Mouse (Mus musculus): ENCODE data around the gene Pabpn1l. TPM values are rescaled to one million over a fixed set of nuclear protein-coding genes. Genes with fewer than 3 reads are reported as not detected.

The Pabpn1l gene
- polyA plus RNA-seq, 1 experiment from 2014 or later, result not detected

GRCm38 (mm10) chr8:122630696-122631095, 8.2 kb upstream of the Pabpn1l start:
- 0 out of 2 replicates have a peak overlapping the region, but pooled peaks have one; percentile 8 for H3K9ac ChIP-seq (replicated peaks)
- H3K4me1 ChIP-seq, result no peaks in the 10 kb centered on the region
- H3K4me3 ChIP-seq, result no peak overlapping the region
- H3K36me3 ChIP-seq, result peaks cover 41% of the 10 kb centered on the region
- no peak overlapping the region for H3K4me2 ChIP-seq (replicated peaks)
- H3K27ac ChIP-seq (replicated peaks), result no peak overlapping the region
- WGBS, result 64% methylated on average over 22 of the region's 22 CpGs
- ATAC-seq (replicated peaks), result no peak
- no peaks in the 10 kb centered on the region for H3K9me3 ChIP-seq
- no peaks in the 10 kb centered on the region for H3K27me3 ChIP-seq

GRCm38 (mm10) chr8:122629388-122629787, 6.8 kb upstream of the Pabpn1l start:
- Histone ChIP-seq H3K4me2 (replicated peaks) (no peak overlapping the region), H3K36me3 (peaks cover 28% of the 10 kb centered on the region), H3K4me3 (no peak overlapping the region), H3K9ac (replicated peaks) (no peak overlapping the region), H3K27me3 (no peaks in the 10 kb centered on the region), H3K4me1 (no peaks in the 10 kb centered on the region), H3K27ac (replicated peaks) (no peak overlapping the region), H3K9me3 (no peaks in the 10 kb centered on the region)
- ATAC-seq (replicated peaks), result no peak
- WGBS, result 17% methylated on average over 10 of the region's 10 CpGs

- Histone ChIP-seq H3K9me3 (no peaks in the 10 kb centered on the region), H3K36me3 (peaks cover 10% of the 10 kb centered on the region; the same call in 1 of the 2 replicates), H3K4me2 (replicated peaks) (no peak overlapping the region), H3K4me1 (no peaks in the 10 kb centered on the region), H3K4me3 (no peak overlapping the region), H3K9ac (replicated peaks) (no peak overlapping the region), H3K27ac (replicated peaks) (no peak overlapping the region), H3K27me3 (no peaks in the 10 kb centered on the region)
- ATAC-seq (replicated peaks), result no peak
- WGBS, result 84% methylated on average over 2 of the region's 2 CpGs
Measured at GRCm38 (mm10) chr8:122626896-122627295, 4.4 kb upstream of the Pabpn1l start.

GRCm38 (mm10) chr8:122625811-122626210, 3.3 kb upstream of the Pabpn1l start:
- Histone ChIP-seq H3K9ac (replicated peaks) (no peak overlapping the region), H3K36me3 (peaks cover 9% of the 10 kb centered on the region; the same call in 1 of the 2 replicates), H3K27me3 (no peaks in the 10 kb centered on the region), H3K9me3 (no peaks in the 10 kb centered on the region), H3K27ac (replicated peaks) (no peak overlapping the region), H3K4me1 (no peaks in the 10 kb centered on the region), H3K4me2 (replicated peaks) (no peak overlapping the region), H3K4me3 (no peak overlapping the region)
- ATAC-seq (replicated peaks), result no peak
- 85% methylated on average over 9 of the region's 9 CpGs for WGBS

GRCm38 (mm10) chr8:122624653-122625052, 2.1 kb upstream of the Pabpn1l start:
- H3K4me1 ChIP-seq, result no peaks in the 10 kb centered on the region
- ATAC-seq (replicated peaks), result no peak
- no peak overlapping the region for H3K4me3 ChIP-seq
- H3K4me2 ChIP-seq (replicated peaks), result no peak overlapping the region
- H3K27ac ChIP-seq (replicated peaks), result no peak overlapping the region
- no peaks in the 10 kb centered on the region for H3K27me3 ChIP-seq
- no peaks in the 10 kb centered on the region for H3K9me3 ChIP-seq
- no peaks in the 10 kb centered on the region for H3K36me3 ChIP-seq
- H3K9ac ChIP-seq (replicated peaks), result no peak overlapping the region
- WGBS, result 76% methylated on average over 5 of the region's 5 CpGs

GRCm38 (mm10) chr8:122623844-122624642, 1.5 kb upstream of the Pabpn1l start:
- no peaks in the 10 kb centered on the region for H3K36me3 ChIP-seq
- H3K4me2 ChIP-seq (replicated peaks), result no peak overlapping the region
- no peaks in the 10 kb centered on the region for H3K4me1 ChIP-seq
- H3K27ac ChIP-seq (replicated peaks), result no peak overlapping the region
- H3K27me3 ChIP-seq, result no peaks in the 10 kb centered on the region
- H3K4me3 ChIP-seq, result no peak overlapping the region
- no peak overlapping the region for H3K9ac ChIP-seq (replicated peaks)
- H3K9me3 ChIP-seq, result no peaks in the 10 kb centered on the region
- WGBS, result 90% methylated on average over 17 of the region's 17 CpGs
- no peak for ATAC-seq (replicated peaks)

- ATAC-seq (replicated peaks), result no peak
- Histone ChIP-seq H3K27ac (replicated peaks) (no peak overlapping the region), H3K4me1 (peaks cover 4% of the 10 kb centered on the region), H3K4me3 (no peak overlapping the region), H3K9me3 (no peaks in the 10 kb centered on the region), H3K36me3 (no peaks in the 10 kb centered on the region), H3K9ac (replicated peaks) (no peak overlapping the region), H3K27me3 (no peaks in the 10 kb centered on the region), H3K4me2 (replicated peaks) (no peak overlapping the region)
- WGBS, result 45% methylated on average over 5 of the region's 5 CpGs
Measured at GRCm38 (mm10) chr8:122620446-122620845, 2.1 kb downstream of the Pabpn1l start.

GRCm38 (mm10) chr8:122618660-122619378, 3.7 kb downstream of the Pabpn1l start:
- no peak for ATAC-seq (replicated peaks)
- WGBS, result 72% methylated on average over 6 of the region's 6 CpGs
- Histone ChIP-seq H3K27ac (replicated peaks) (no peak overlapping the region), H3K4me1 (peaks cover 4% of the 10 kb centered on the region), H3K27me3 (no peaks in the 10 kb centered on the region), H3K36me3 (no peaks in the 10 kb centered on the region), H3K4me2 (replicated peaks) (no peak overlapping the region), H3K9ac (replicated peaks) (no peak overlapping the region), H3K9me3 (no peaks in the 10 kb centered on the region), H3K4me3 (no peak overlapping the region)

- Histone ChIP-seq H3K27me3 (no peaks in the 10 kb centered on the region), H3K36me3 (no peaks in the 10 kb centered on the region), H3K4me1 (peaks cover 4% of the 10 kb centered on the region), H3K9ac (replicated peaks) (no peak overlapping the region), H3K27ac (replicated peaks) (no peak overlapping the region), H3K4me3 (no peak overlapping the region), H3K9me3 (no peaks in the 10 kb centered on the region), H3K4me2 (replicated peaks) (no peak overlapping the region)
- WGBS, result 38% methylated on average over 5 of the region's 7 CpGs
- peak; percentile 23; the same call in 1 of the 2 replicates for ATAC-seq (replicated peaks)
Measured at GRCm38 (mm10) chr8:122617947-122618546, 4.5 kb downstream of the Pabpn1l start.

GRCm38 (mm10) chr8:122616181-122616905, 6.2 kb downstream of the Pabpn1l start:
- Histone ChIP-seq H3K36me3 (no peaks in the 10 kb centered on the region), H3K4me3 (no peak overlapping the region), H3K9ac (replicated peaks) (no peak overlapping the region), H3K9me3 (no peaks in the 10 kb centered on the region), H3K27ac (replicated peaks) (no peak overlapping the region), H3K27me3 (no peaks in the 10 kb centered on the region), H3K4me2 (replicated peaks) (no peak overlapping the region), H3K4me1 (peaks cover 17% of the 10 kb centered on the region)
- ATAC-seq (replicated peaks), result no peak
- 74% methylated on average over 9 of the region's 9 CpGs for WGBS

- Histone ChIP-seq H3K27ac (replicated peaks) (peak within 1 kb of the TSS; percentile 79), H3K9me3 (no peaks in the 10 kb centered on the region), H3K36me3 (no peaks in the 10 kb centered on the region), H3K27me3 (no peaks in the 10 kb centered on the region), H3K4me2 (replicated peaks) (peak within 1 kb of the TSS; percentile 80), H3K4me1 (peaks cover 19% of the 10 kb centered on the region), H3K9ac (replicated peaks) (peak within 1 kb of the TSS; percentile 70), H3K4me3 (peak within 1 kb of the TSS; percentile 55)
- WGBS, result under 1% methylated on average over 57 of the region's 57 CpGs
- ATAC-seq (replicated peaks), result peak; percentile 97
Measured at GRCm38 (mm10) chr8:122611295-122612133, 11.0 kb downstream of the Pabpn1l start, which contains the start of the genes Galns and Trappc2l. Gene Galns (minus strand): TSS chr8:122611463. Gene Trappc2l (plus strand): TSS chr8:122611640.

Data from forebrain, embryonic 15.5 days (tissue).